Mouse (Mus musculus): ENCODE results near the gene Tnni1.

- TF ChIP-seq POLR2A (IDR thresholded peaks at IDR 0.05; ENCODE audit: low read depth, low read length) (no peak), CTCF (IDR thresholded peaks at IDR 0.05; ENCODE audit: extremely low read depth, insufficient read depth, insufficient read length, insufficient replicate concordance) (no peak)
These were observed 19.5 kb upstream of the Tnni1 start for GRCm38 (mm10) chr1:135759685-135760084.
